Comparison of ENCODE assay signal across 8 mouse cellular contexts in the genomic region with DNA sequence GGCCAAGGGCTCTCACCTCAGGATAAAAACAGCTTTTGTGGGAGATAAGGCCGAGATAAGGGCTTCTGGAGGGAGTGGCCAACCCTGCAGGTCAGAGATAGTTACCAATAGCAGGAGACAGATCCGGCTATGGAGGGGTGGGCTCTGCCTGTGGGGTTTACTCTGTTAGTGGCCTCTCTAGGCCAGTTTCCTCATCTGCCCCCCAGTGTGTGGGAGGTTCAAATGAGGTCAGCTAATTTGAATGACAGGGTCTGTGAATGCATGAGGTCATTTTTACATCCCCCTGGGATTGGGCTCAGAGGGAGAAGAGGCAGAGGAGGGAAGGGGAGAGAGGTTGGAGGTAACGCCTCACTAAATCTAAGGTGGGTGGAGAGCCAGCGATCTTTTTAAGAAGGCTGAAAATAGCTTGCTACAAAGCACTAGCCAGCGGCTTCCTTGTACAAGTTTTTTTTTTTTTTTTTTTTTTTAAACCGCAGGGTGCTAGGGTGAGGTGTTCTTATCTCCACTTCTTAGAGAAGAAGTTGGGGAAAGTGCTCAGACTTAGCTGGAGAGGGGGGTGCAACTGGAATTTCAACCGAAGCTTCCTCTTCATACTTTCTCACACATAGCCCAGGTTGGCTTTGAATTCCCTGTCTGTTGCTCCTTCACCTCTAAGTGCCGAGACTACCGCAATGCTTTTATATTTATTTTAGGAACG. TPM values are rescaled to one million over a fixed set of nuclear protein-coding genes. Genes with fewer than 3 reads are reported as not detected.
DNase-seq lines count a peak whose midpoint lies in the region; ATAC-seq and TF ChIP-seq lines count a peak whose summit lies in the region.

No protein-coding gene starts in this region.

- H3K9ac ChIP-seq in lung, embryonic 14.5 days, result no peak overlapping the region
- H3K9ac ChIP-seq in forebrain, embryonic 12.5 days, result no peak overlapping the region
- no peak overlapping the region for H3K9ac ChIP-seq in liver, embryonic 11.5 days (ENCODE audit: low read depth, low read length)
- H3K9ac ChIP-seq in stomach, embryonic 15.5 days, result no peak overlapping the region

- H3K9me3 ChIP-seq in lung, embryonic 14.5 days (ENCODE audit: low read depth, low read length), result no peaks in the 10 kb centered on the region
- H3K9me3 ChIP-seq in forebrain, embryonic 12.5 days, result 0 out of 2 replicates have a peak, but pooled peaks cover 3% of the 10 kb centered on the region
- no peaks in the 10 kb centered on the region for H3K9me3 ChIP-seq in liver, embryonic 11.5 days (ENCODE audit: control insufficient read depth, low read length)
- no peaks in the 10 kb centered on the region for H3K9me3 ChIP-seq in stomach, embryonic 15.5 days

- H3K36me3 ChIP-seq in lung, embryonic 14.5 days (ENCODE audit: insufficient read depth), result no peaks in the 10 kb centered on the region
- H3K36me3 ChIP-seq in forebrain, embryonic 12.5 days (replicated peaks), result no peaks in the 10 kb centered on the region
- H3K36me3 ChIP-seq in liver, embryonic 11.5 days (ENCODE audit: control insufficient read depth, insufficient read depth, low read length), result no peaks in the 10 kb centered on the region
- H3K36me3 ChIP-seq in stomach, embryonic 15.5 days, result no peaks in the 10 kb centered on the region

- no peak for TF ChIP-seq CTCF in lung, embryonic 14.5 days (IDR thresholded peaks at IDR 0.05; ENCODE audit: low read depth)

- H3K27ac ChIP-seq in lung, embryonic 14.5 days (ENCODE audit: low read depth), result 0 out of 2 replicates have a peak overlapping the region, but pooled peaks have one; percentile 18
- no peak overlapping the region for H3K27ac ChIP-seq in forebrain, embryonic 12.5 days
- H3K27ac ChIP-seq in liver, embryonic 11.5 days (ENCODE audit: low read depth, low read length), result no peak overlapping the region
- no peak overlapping the region for H3K27ac ChIP-seq in stomach, embryonic 15.5 days

- no peak for DNase-seq in lung, embryonic 14.5 days
- DNase-seq in lung, postnatal 10 days, result no peak
- no peak for DNase-seq in liver, embryonic 11.5 days (ENCODE audit: low spot score)
- DNase-seq in right cerebral cortex, postnatal 4 days, result no peak
- DNase-seq in adrenal gland, adult (ENCODE audit: inconsistent age in 2 of 2, low spot score in 1 of 2), result no peak

- H3K4me1 ChIP-seq in lung, embryonic 14.5 days (ENCODE audit: insufficient read depth), result no peaks in the 10 kb centered on the region
- peaks cover 24% of the 10 kb centered on the region for H3K4me1 ChIP-seq in forebrain, embryonic 12.5 days
- peaks cover 5% of the 10 kb centered on the region; the same call in 1 of the 2 replicates for H3K4me1 ChIP-seq in liver, embryonic 11.5 days (replicated peaks; ENCODE audit: control insufficient read depth, insufficient read depth, low read length)
- H3K4me1 ChIP-seq in stomach, embryonic 15.5 days, result 0 out of 2 replicates have a peak, but pooled peaks cover 5% of the 10 kb centered on the region

- WGBS in lung, embryonic 14.5 days, result 3% methylated on average over 10 of the region's 10 CpGs
- WGBS in forebrain, embryonic 12.5 days, result 2% methylated on average over 10 of the region's 10 CpGs
- WGBS in liver, embryonic 11.5 days, result 3% methylated on average over 10 of the region's 10 CpGs
- 9% methylated on average over 10 of the region's 10 CpGs for WGBS in stomach, embryonic 15.5 days

- H3K4me3 ChIP-seq in lung, embryonic 14.5 days (ENCODE audit: low read depth, low read length), result peak overlapping the region; percentile 19; the same call in 1 of the 2 replicates
- H3K4me3 ChIP-seq in forebrain, embryonic 12.5 days (replicated peaks), result peak overlapping the region; percentile 19; the same call in 1 of the 2 replicates
- H3K4me3 ChIP-seq in liver, embryonic 11.5 days (ENCODE audit: low read depth, low read length), result peak overlapping the region; percentile 38
- H3K4me3 ChIP-seq in stomach, embryonic 15.5 days (replicated peaks), result peak overlapping the region; percentile 28

- H3K4me2 ChIP-seq in lung, embryonic 14.5 days, result peak overlapping the region; percentile 60
- peak overlapping the region; percentile 51 for H3K4me2 ChIP-seq in forebrain, embryonic 12.5 days
- H3K4me2 ChIP-seq in liver, embryonic 11.5 days, result peak overlapping the region; percentile 64
- H3K4me2 ChIP-seq in stomach, embryonic 15.5 days, result peak overlapping the region; percentile 54

- 0 out of 2 replicates have a peak, but pooled peaks cover 12% of the 10 kb centered on the region for H3K27me3 ChIP-seq in lung, embryonic 14.5 days (ENCODE audit: insufficient read depth, low read length)
- peaks cover 30% of the 10 kb centered on the region for H3K27me3 ChIP-seq in forebrain, embryonic 12.5 days
- peaks cover 11% of the 10 kb centered on the region for H3K27me3 ChIP-seq in liver, embryonic 11.5 days (replicated peaks; ENCODE audit: control insufficient read depth, insufficient read depth, low read length)
- H3K27me3 ChIP-seq in stomach, embryonic 15.5 days (replicated peaks), result no peaks in the 10 kb centered on the region

- ATAC-seq in lung, embryonic 14.5 days (ENCODE audit: insufficient read depth), result peak; percentile 30; the same call in 1 of the 2 replicates
- peak; percentile 39; the same call in 1 of the 2 replicates for ATAC-seq in forebrain, embryonic 12.5 days (ENCODE audit: low FRiP score)
- ATAC-seq in liver, embryonic 11.5 days (replicated peaks; ENCODE audit: low FRiP score), result peak; percentile 66
- peak; percentile 34; the same call in 1 of the 2 replicates for ATAC-seq in stomach, embryonic 15.5 days (ENCODE audit: insufficient read depth, low FRiP score, low read depth)
- ATAC-seq in activated CD4-positive, CD25-positive, alpha-beta regulatory T cell, adult 4 months, result no peak

RNA-seq across cellular contexts. Expression of gene Wwc1, which starts 20.4 kb away (rescaled TPM):
- 17.0 and 17.4 TPM in 2 replicates for polyA plus RNA-seq in lung, embryonic 14.5 days (2014; fragmentation: Nextera tagmentation; extraction: Ambion mirVana)
- 6.7 and 10.3 TPM in 2 replicates for polyA plus RNA-seq in forebrain, embryonic 12.5 days (2016; fragmentation: Nextera tagmentation; extraction: Ambion mirVana)
- polyA plus RNA-seq in liver, embryonic 11.5 days (2014; fragmentation: Nextera tagmentation; extraction: Ambion mirVana), result 2.2 and 4.1 TPM in 2 replicates
- 10.9 and 12.6 TPM in 2 replicates for polyA plus RNA-seq in stomach, embryonic 15.5 days (2015; fragmentation: Nextera tagmentation; extraction: Ambion mirVana)
- polyA plus RNA-seq in activated CD4-positive, CD25-positive, alpha-beta regulatory T cell, adult 4 months (2017; shearing (Covaris generic)), result not detected
